8 mouse cellular contexts compared by ENCODE assay signal in the genomic region with DNA sequence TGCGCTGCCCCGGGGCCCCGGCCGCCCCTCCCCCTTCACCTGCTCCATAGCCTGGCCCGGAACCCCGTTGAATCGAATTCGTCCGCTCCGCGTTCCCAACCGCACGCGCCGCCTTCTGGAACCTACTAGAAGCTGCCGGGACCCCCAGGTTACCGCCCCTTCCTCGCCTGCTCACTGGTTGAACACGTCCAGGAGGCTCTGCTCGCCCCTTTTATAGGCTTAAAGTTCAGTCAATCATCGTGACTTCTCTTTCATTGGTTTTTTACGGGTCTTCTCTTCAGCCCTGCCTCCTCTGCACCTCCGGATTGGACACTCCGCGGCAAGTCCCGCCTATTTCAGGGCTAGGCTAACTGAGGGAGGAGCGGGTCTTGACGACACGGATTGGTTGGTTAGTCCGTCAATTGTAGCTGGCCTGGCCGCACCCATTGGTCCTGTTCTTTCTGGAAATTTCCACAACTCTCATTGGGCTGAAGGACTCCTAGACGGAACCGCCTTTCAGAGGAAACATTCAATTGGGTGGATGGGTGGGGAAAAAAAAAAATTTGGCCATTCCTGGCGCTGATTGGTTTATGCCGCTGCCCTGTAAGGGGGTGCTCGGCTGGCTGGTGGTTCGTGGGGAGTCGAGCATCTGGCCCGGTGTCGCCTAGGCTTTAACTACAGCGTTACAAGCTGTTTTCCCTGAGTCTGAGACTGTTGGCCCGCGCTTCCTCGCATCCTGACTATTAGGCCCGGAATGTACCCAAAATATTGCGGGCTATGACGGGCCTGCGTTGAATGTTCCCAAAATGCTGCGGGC. TPM values are rescaled to one million over a fixed set of nuclear protein-coding genes. Genes with fewer than 3 reads are reported as not detected.
DNase-seq lines count a peak whose midpoint lies in the region; ATAC-seq lines count a peak whose summit lies in the region.

Stip1 (minus strand) TSS at position 127 of the 796 bp plus-strand sequence.

- peaks cover 7% of the 10 kb centered on the region; the same call in 1 of the 2 replicates for H3K36me3 ChIP-seq in heart, embryonic 14.5 days (ENCODE audit: control insufficient read depth, insufficient read depth, low read length)
- peaks cover 26% of the 10 kb centered on the region for H3K36me3 ChIP-seq in liver, embryonic 13.5 days
- no peaks in the 10 kb centered on the region for H3K36me3 ChIP-seq in stomach, embryonic 16.5 days (ENCODE audit: control insufficient read depth, insufficient read depth, low read length)

- DNase-seq in c-Kit-negative CD71-positive TER-119-positive erythroid progenitor cells, embryonic 14.5 days (ENCODE audit: low read depth, low spot score), result peak; percentile 100
- DNase-seq in fibroblast of lung, adult 2 months (ENCODE audit: low read depth), result peak; percentile 100
- DNase-seq in kidney, postnatal 14 days, result peak; percentile 99
- peak; percentile 100 for DNase-seq in liver, embryonic 13.5 days
- peak; percentile 97 for DNase-seq in neural tube, embryonic 10.5 days (ENCODE audit: extremely low spot score, low spot score)

- peak within 1 kb of the TSS; percentile 92 for H3K9ac ChIP-seq in heart, embryonic 14.5 days (ENCODE audit: low read length)
- H3K9ac ChIP-seq in liver, embryonic 13.5 days, result peak within 1 kb of the TSS; percentile 99
- H3K9ac ChIP-seq in stomach, embryonic 16.5 days (ENCODE audit: low read length), result peak within 1 kb of the TSS; percentile 96

- WGBS in heart, embryonic 14.5 days, result under 1% methylated on average over 49 of the region's 49 CpGs
- WGBS in liver, embryonic 13.5 days (ENCODE audit: insufficient replicate concordance), result under 1% methylated on average over 49 of the region's 49 CpGs
- under 1% methylated on average over 48 of the region's 49 CpGs for WGBS in stomach, embryonic 16.5 days

- peak within 1 kb of the TSS; percentile 85 to 94 for H3K27ac ChIP-seq in heart, embryonic 14.5 days (replicated peaks in 1 of 2; ENCODE audit: control insufficient read depth in 1 of 2, insufficient read depth in 1 of 2, low read depth in 2 of 2, low read length in 2 of 2)
- H3K27ac ChIP-seq in liver, embryonic 13.5 days, result peak within 1 kb of the TSS; percentile 94
- H3K27ac ChIP-seq in stomach, embryonic 16.5 days (ENCODE audit: low read length), result peak within 1 kb of the TSS; percentile 94

- peaks cover 7 to 35% of the 10 kb centered on the region in 2 experiments for H3K4me1 ChIP-seq in heart, embryonic 14.5 days (ENCODE audit: control insufficient read depth in 2 of 2, insufficient read depth in 2 of 2, low read length in 2 of 2)
- peaks cover 35% of the 10 kb centered on the region for H3K4me1 ChIP-seq in liver, embryonic 13.5 days (replicated peaks)
- peaks cover 18% of the 10 kb centered on the region for H3K4me1 ChIP-seq in stomach, embryonic 16.5 days (ENCODE audit: control insufficient read depth, insufficient read depth, low read length)

- H3K4me2 ChIP-seq in heart, embryonic 14.5 days (ENCODE audit: low read length), result peak within 1 kb of the TSS; percentile 76
- H3K4me2 ChIP-seq in liver, embryonic 13.5 days, result peak within 1 kb of the TSS; percentile 93
- peak within 1 kb of the TSS; percentile 95 for H3K4me2 ChIP-seq in stomach, embryonic 16.5 days (ENCODE audit: low read depth, low read length)

- H3K27me3 ChIP-seq in heart, embryonic 14.5 days (ENCODE audit: control insufficient read depth, insufficient read depth, low read length), result no peaks in the 10 kb centered on the region
- no peaks in the 10 kb centered on the region for H3K27me3 ChIP-seq in liver, embryonic 13.5 days
- H3K27me3 ChIP-seq in stomach, embryonic 16.5 days (ENCODE audit: control insufficient read depth, insufficient read depth, low read length), result no peaks in the 10 kb centered on the region

- H3K4me3 ChIP-seq in heart, embryonic 14.5 days (ENCODE audit: control insufficient read depth in 1 of 2, insufficient read depth in 1 of 2, low read depth in 1 of 2, low read length in 2 of 2), result peak within 1 kb of the TSS; percentile 70 to 74
- H3K4me3 ChIP-seq in liver, embryonic 13.5 days (replicated peaks), result peak within 1 kb of the TSS; percentile 99
- peak within 1 kb of the TSS; percentile 94 for H3K4me3 ChIP-seq in stomach, embryonic 16.5 days (replicated peaks; ENCODE audit: low read length)

- no peaks in the 10 kb centered on the region for H3K9me3 ChIP-seq in heart, embryonic 14.5 days (ENCODE audit: control insufficient read depth, low read length)
- no peaks in the 10 kb centered on the region for H3K9me3 ChIP-seq in liver, embryonic 13.5 days (replicated peaks)
- no peaks in the 10 kb centered on the region for H3K9me3 ChIP-seq in stomach, embryonic 16.5 days (replicated peaks; ENCODE audit: control insufficient read depth, low read length)

- ATAC-seq in CD4-positive, CD25-positive, alpha-beta regulatory T cell, adult 4 months, result peak; percentile 93
- peak; percentile 99 for ATAC-seq in heart, embryonic 14.5 days (ENCODE audit: insufficient number of reproducible peaks, insufficient read depth, low FRiP score, low read depth)
- peak; percentile 95 for ATAC-seq in liver, embryonic 13.5 days (ENCODE audit: low read depth)
- ATAC-seq in stomach, embryonic 16.5 days (ENCODE audit: insufficient read depth, low FRiP score), result peak; percentile 99

RNA-seq across cellular contexts. Expression of gene Stip1, which starts in this region (rescaled TPM):
- polyA plus RNA-seq in CD4-positive, CD25-positive, alpha-beta regulatory T cell, adult 4 months (2017; shearing (Covaris generic)), result 100 to 1,000 TPM; 117 to 119 TPM
- polyA plus RNA-seq in heart, embryonic 14.5 days (2014; fragmentation: Nextera tagmentation; extraction: Ambion mirVana), result 174 and 175 TPM in 2 replicates
- polyA plus RNA-seq in liver, embryonic 13.5 days (2015; fragmentation: Nextera tagmentation; extraction: Ambion mirVana), result 158 and 201 TPM in 2 replicates
- 198 and 202 TPM in 2 replicates for polyA plus RNA-seq in stomach, embryonic 16.5 days (2015; fragmentation: Nextera tagmentation; extraction: Ambion mirVana)

Comparison
In these comparisons a context has a peak if more than half of its experiments do, and no peak if none do; other contexts are left out.
1. Peak in every context shown above with its lines: DNase-seq, ATAC-seq, H3K4me3 ChIP-seq and H3K27ac ChIP-seq.